Mouse (Mus musculus): ENCODE data around the gene App.

Gene App

GRCm38 (mm10) chr16:85173373-85174081, at the start of gene App:
App (minus strand) TSS chr16:85173766.
- DNase-seq (ENCODE audit: low spot score): peak; percentile 87

DNA sequence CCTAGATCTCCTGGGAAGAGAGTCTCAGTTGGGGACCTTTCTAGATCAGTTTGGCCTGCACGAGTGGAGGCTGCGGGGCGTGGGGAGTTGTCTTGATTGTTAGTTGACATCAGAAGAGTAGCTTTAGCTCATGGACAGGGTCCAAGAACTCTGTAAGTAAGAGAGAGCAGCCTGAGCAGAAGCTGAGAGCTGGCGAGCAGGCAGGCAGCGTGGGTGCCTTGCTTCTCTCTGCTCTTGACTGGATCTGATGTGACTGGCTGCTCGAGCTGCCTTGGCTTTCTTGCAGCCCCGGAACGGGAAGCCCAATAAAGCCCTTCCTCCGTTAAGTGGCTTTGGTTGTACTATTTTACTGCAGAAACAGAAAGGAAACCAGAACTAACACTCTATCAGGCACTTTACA, 42.3 kb upstream of the App start:
- DNase-seq (ENCODE audit: low spot score): no peak

- DNase-seq (ENCODE audit: low spot score): no peak
Observed at GRCm38 (mm10) chr16:85215173-85215572, 41.6 kb upstream of the App start.

DNA sequence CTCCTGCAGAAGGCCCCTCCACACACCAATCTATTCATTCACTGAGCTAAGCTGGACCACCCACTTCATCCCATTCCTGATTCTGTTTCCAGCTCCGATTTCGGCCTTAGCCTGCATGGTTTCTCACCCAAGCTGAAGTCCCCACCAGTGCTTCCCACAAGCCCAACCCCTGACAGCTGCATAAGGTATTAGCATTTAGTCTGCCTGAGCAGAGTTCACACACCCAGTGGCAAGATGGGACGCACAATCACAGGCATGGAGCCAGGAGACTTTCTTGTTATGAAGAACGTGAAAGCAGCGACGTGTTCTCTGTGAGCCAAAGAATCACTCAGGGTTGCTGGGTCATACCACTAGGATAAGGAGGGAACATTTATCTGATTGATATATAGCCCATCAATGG, 22.1 kb upstream of the App start:
- no peak for DNase-seq (ENCODE audit: low spot score)

DNA sequence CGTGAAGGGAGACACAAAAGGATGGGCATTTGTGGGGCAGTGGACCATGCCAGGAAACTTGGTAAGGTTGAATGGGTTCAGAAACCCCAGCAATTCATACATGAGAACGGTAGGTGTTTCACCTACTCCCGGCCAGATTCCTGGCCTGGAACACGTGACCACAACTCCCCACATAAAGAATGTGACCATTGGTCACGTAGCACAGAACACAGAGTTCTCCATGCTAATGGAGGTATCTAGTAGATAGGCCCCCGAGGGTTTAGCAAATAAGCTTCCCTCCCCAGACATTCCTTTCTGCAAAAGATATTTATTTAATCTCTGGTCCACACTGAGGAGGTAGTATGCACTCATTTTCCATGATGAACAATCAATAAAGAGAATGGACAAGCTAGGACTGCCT, 21.6 kb upstream of the App start:
- DNase-seq (ENCODE audit: low spot score): no peak

DNA sequence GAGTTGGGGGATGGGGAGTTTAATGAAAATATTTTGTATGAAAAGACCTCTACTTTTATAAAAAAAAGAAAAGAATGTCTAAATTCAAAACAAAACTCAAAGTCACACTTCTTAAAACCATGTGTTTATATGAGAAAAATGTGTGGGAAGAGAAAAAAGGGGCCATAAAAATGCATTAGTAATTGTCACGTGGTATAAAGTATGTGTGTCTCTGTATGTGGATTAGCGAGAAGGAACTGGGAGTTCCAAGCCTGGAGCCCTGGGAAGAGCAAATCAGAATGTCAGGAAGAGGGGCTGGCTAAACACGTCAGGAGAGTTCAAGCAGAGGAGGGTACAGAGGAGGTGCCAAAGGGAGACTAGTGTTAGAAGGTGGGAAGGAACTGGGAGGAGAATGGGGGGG, 7.9 kb upstream of the App start:
- no peak for DNase-seq (ENCODE audit: low spot score)

- DNase-seq (ENCODE audit: low spot score): no peak
Observed at GRCm38 (mm10) chr16:85180710-85181109, 7.1 kb upstream of the App start.

GRCm38 (mm10) chr16:85176666-85177065, 3.1 kb upstream of the App start:
- no peak for DNase-seq (ENCODE audit: low spot score)

GRCm38 (mm10) chr16:85172571-85173372, 794 bp downstream of the App start:
- DNase-seq (ENCODE audit: low spot score): peak; percentile 57

- no peak for DNase-seq (ENCODE audit: low spot score)
Observed at GRCm38 (mm10) chr16:85171976-85172570, 1.5 kb downstream of the App start.

DNA sequence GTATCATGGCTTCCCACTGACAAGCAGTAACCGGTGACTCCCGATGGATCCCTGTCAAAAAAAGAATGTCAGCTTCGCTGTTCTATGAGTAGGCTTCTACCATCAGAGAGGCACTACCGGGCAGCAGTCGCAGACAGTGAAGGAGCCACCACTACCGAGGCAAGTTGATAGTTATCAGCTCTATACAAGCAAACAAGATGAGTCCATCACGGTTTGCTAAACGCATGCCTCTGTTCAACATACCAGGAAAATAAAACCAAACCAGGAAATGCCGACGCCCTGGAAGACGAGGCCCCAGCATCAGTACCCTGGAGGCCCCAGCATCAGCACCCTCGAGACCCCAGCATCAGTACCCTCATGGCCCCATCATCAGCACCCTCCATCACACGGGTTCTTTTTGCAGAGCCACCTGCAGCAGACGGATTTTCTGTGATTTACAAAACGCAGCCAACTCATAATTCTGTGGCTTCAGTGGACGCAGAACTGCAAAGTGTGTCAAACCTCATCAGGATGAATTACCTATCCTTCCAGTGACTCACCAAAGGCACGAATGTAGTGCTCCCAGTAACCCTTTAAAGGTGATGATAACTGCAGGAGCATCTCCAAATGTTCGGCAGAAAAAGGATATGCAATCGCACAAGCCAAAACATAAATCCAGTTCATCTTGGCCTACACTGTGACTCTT, 2.6 kb downstream of the App start:
- no peak for DNase-seq (ENCODE audit: low spot score)

DNA sequence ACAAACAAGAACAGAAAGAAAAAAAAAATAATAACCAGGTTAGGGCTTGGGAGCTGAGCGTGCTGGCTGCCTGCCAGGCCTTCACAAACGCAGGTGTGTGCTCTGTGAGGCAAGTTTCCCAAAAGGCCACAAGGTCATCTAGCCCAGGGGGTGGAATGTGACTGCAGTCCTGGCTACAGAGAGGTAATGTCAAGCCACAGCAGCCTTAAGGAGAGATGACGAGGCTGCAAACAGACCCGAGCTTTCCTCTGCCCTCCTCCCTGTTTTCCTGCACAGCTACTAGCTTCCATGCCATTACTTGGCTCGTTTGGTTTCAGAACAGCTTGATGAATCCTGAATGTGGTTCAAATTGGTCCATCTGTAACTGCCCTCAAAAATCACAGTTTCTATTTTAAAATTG, 4.7 kb downstream of the App start:
- no peak for DNase-seq (ENCODE audit: low spot score)

DNA sequence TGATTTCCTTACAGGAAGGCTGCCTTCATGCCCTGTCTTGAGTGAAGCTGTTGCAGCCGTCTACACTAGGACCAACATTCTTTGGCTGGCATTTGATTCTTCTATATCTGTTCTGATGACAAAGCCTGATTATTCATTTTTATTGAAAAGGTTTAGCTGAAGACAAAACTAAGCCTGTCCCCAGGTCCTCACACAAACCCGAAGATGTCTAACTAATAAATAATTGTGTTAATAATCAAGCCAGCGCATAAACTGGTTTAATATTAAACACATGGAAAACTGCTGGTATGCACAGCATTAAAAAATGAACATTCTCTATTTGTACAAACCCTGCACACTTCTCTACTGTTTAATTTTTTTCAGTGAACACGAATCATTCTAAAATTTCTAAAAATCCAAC, 7.4 kb downstream of the App start:
- no peak for DNase-seq (ENCODE audit: low spot score)

DNA sequence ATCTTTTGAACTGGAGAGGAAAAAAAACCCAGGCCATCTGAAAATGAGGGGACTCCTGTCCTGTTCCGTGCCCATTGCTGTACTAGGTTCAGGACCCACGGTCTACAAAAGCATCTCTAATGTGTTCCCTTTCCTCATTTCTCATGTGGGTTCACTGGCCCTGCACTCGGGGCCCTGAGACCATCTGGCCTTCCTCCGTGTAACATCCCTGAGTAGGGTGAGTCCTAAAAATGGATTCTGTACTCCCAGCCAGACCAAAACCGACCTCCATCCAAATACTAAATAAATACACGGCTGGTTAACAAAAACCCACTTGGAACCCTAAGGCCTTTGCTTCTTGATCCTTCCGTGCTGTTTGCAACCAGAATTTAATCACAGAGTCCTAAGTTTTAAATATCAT, 7.9 kb downstream of the App start:
- DNase-seq (ENCODE audit: low spot score): no peak

- no peak for DNase-seq (ENCODE audit: low spot score)
Observed at GRCm38 (mm10) chr16:85165177-85165576, 8.4 kb downstream of the App start.

GRCm38 (mm10) chr16:85162779-85163178, 10.8 kb downstream of the App start:
- DNase-seq (ENCODE audit: low spot score): no peak

- DNase-seq (ENCODE audit: low spot score): no peak
Observed at GRCm38 (mm10) chr16:85160140-85160539, 13.4 kb downstream of the App start.

DNA sequence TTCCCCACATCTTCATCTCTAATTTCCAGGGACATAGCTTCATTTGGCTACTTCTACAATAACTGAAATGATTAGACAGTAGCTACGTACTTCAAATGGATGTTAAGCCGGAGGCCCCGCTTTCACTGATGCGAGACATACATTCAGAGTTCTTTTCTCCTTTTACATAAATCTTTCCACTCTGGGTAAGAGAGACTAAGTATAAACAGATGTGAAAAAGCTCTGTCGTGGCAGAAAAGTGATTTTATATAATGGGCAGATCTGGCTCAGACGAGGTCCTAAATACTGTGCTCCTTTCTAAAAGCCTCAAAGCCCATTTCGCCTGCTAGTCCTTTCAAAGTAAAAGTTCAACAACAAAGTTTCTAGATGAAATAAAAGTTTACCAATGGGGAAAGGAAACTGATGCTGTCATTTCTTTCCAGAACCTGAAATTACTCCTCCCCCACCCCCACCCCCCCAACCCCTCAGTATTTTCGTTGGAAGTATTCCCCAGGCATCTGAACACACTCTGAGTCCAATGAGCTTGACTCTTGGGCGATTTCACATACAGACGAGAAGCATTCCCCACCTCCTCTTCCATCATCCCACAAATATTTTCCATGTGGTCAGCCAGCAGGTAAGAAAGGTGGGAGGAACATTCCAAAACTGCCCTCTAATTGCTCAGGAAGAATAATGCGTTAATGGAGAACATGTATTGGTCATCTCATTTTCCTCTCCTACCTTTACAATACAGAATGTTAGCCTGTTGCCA, 15.6 kb downstream of the App start:
- no peak for DNase-seq (ENCODE audit: low spot score)

DNA sequence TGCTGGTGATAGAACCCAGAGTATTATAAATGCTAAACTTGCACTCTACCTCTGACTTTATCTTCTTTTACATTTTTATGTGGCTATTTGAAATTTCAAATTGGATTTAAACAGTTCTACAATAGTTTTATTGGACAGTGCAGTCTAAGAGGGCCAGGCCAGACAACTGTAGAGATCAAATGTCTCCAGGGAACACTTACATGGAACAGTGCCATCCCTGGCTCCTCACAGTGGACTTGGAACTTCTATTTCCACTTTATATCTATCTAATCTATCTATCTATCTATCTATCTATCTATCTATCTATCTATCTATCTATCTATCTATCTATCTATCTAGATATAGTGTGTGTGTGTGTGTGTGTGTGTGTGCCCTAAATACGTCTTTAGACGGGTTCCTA, 16.4 kb downstream of the App start:
- DNase-seq (ENCODE audit: low spot score): no peak

DNA sequence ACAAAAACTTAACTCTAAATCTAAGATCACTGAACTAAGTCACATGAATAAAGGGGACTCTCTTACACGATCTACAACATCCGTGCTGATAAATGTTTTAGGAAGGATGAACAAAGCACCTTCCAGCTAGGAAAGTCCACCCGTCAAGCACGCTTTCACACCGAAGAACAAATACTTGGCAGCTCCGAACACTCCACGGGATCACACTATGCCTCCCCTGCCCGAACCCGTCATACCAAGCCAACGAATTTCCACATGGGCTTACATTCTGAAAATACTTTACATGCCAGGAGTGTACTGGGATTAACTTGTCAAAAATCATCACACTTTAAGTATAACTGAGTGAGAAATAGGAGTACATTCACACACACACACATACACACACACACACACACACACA, 17.7 kb downstream of the App start:
- no peak for DNase-seq (ENCODE audit: low spot score)

DNA sequence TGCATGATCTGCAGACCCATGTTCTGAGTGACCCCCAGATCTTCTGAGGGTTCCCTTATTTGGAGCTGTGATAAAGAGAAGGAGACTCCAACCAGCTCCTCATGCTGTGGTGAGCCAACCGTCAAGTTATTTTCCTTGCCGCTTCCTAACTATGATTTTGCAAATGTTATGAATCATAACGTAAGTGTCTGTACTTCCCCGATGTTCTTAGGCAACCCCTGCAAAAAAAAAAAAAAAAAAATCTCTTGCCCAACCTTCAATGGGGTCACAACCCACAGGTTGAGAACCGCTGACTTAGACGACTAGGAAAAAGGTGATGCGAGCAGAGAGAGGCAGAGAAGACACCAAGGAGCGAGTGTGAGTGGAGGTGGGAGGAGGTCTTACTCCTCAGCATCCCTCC, 21.1 kb downstream of the App start:
- no peak for DNase-seq (ENCODE audit: low spot score)

DNA sequence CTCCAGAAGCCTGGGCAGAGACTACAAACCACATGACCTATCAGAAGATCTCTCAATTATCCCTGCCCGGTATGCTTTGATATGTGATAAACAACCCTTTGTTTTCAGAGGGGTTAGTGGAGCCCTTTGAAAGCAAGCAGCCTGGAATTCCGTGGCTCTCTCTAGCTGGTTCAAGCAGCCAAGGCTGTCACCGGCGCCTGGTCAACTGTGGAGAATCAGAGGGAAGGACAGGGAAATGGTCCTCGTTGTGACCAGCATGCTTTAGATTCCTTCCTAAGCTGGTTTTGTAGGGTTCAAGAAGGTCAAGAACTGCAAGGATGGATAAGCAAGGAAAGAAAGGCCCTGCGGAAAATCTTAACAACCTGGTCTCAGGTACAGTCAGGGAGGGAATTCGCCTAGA, 21.9 kb downstream of the App start:
- no peak for DNase-seq (ENCODE audit: low spot score)
